Mouse (Mus musculus): Measurements from ENCODE around the gene Egfl6. TPM values are rescaled to one million over a fixed set of nuclear protein-coding genes. Genes with fewer than 3 reads are reported as not detected.

The Egfl6 gene
- polyA plus RNA-seq, 1 experiment from 2014 or later, result 68.7 TPM

DNA sequence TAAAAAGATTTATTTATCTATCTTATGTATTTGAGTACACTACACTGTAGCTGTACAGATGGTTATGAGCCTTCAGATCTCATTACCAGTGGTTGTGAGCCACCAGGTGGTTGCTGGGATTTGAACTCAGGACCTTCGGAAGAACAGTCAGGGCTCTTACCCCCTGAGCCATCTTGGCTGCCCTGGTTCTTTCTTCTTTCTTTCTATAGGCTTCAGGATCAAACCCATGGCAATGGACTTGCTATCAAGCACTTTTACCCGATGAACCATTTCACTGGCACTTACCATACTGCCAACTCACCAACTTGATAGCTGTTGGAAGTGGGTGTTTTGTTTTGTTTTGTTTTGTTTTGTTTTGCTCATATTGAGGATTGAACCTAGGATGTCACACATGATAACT lies 90.5 kb downstream of the Egfl6 start:
- Histone ChIP-seq H3K4me2 (replicated peaks; ENCODE audit: low read depth, low read length) (no peak overlapping the region), H3K9me3 (ENCODE audit: low read length) (no peaks in the 10 kb centered on the region), H3K4me3 (ENCODE audit: low read depth, low read length) (no peak overlapping the region), H3K27me3 (replicated peaks; ENCODE audit: insufficient read depth, low read length) (no peaks in the 10 kb centered on the region), H3K9ac (replicated peaks; ENCODE audit: low read depth) (no peak overlapping the region), H3K27ac (ENCODE audit: low read length) (no peak overlapping the region), H3K4me1 (ENCODE audit: insufficient read depth, low read depth, low read length) (no peaks in the 10 kb centered on the region), H3K36me3 (ENCODE audit: insufficient read depth, low read length) (no peaks in the 10 kb centered on the region)
- WGBS, result 93% methylated on average over 2 of the region's 2 CpGs
- DNase-seq (ENCODE audit: low spot score) (no peak), ATAC-seq (no peak)
- no peak for TF ChIP-seq CTCF (IDR thresholded peaks at IDR 0.05)
- no peak for TF ChIP-seq EP300 (IDR thresholded peaks at IDR 0.05)

DNA sequence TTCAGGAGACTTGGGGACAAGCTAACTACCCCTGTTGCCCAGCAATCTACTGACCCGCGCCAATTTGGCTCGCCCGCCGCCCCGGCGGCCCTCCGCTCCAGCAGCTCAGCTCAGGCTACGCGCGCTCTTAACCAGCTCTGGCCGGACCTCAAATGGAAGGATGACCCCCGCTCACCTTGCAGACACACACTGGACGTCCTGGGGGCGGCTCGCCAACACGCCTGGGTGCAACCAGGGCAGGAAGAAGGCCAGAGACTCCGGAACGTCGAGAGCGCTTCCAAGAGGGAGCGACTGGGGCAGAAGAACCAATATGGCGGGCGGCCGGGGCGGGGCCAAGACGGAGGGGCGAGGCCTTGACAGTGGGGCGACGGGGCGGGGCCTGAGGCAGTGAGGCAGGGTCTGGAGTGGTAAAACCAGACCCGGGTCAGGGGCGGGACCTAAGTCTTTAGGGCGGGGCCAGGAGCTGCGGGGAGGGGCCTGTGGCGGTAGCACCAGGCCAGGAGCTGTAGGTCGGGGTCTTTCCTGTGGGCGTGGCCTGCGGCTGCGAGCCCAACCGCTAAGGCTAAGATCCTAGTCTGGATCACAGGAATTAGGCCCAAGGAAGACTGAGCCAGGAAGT lies 106.0 kb downstream of the Egfl6 start, which contains the start of gene Rab9:
Gene Rab9 (minus strand): TSS at position 503 of the 619 bp plus-strand sequence.
- Histone ChIP-seq H3K9ac (replicated peaks; ENCODE audit: low read depth) (peak within 1 kb of the TSS; percentile 51), H3K36me3 (ENCODE audit: insufficient read depth, low read length) (no peaks in the 10 kb centered on the region), H3K9me3 (ENCODE audit: low read length) (no peaks in the 10 kb centered on the region), H3K4me1 (ENCODE audit: insufficient read depth, low read depth, low read length) (no peaks in the 10 kb centered on the region), H3K27ac (ENCODE audit: low read length) (peak within 1 kb of the TSS; percentile 86), H3K4me3 (ENCODE audit: low read depth, low read length) (peak within 1 kb of the TSS; percentile 59), H3K27me3 (replicated peaks; ENCODE audit: insufficient read depth, low read length) (no peaks in the 10 kb centered on the region), H3K4me2 (replicated peaks; ENCODE audit: low read depth, low read length) (peak within 1 kb of the TSS; percentile 55)
- WGBS, result 15% methylated on average over 35 of the region's 41 CpGs
- TF ChIP-seq EP300 (IDR thresholded peaks at IDR 0.05) (no peak), CTCF (IDR thresholded peaks at IDR 0.05) (no peak)
- peak; percentile 93 for DNase-seq (ENCODE audit: low spot score)
- peak; percentile 98 for ATAC-seq

DNA sequence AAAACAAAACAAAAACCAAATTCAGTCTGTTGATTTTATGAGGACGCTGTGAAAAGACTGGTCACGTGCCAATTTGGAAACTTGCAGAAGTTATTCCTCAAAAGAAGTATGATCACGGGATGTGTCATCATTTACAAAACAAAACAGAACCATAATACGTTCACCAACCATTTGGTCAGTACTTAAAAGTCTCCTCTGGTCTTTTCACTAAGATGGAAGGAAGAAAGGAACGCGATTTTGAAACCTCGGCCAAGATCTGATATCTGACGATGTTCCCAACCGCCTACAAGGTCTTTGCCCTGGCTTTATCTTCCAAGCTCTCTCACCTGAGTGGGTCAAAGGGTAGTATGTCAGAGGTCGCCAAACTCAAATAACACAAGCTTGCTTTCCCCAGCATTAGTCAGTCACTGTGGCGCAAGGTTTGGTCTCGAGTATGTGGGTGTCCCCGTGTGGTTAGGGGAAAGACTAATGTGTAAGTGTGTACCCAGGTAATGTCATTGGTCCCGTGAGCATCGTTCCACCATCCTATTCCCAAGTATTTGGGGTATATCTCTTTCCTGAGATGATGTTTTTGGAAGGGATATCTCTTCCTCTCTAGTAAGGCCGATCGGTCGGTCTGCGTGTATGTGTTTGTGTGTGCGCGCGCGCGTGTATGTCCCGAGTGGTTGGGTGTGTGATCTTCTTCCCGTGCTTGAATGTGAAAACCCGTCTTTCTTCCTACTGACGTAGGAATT lies 106.7 kb downstream of the Egfl6 start:
- ATAC-seq (peak; percentile 17), DNase-seq (ENCODE audit: low spot score) (peak; percentile 56)
- no peak for TF ChIP-seq CTCF (IDR thresholded peaks at IDR 0.05)
- no peak for TF ChIP-seq EP300 (IDR thresholded peaks at IDR 0.05)
- 15% methylated on average over 28 of the region's 28 CpGs for WGBS
- Histone ChIP-seq H3K27ac (ENCODE audit: low read length) (peak overlapping the region; percentile 86), H3K4me2 (replicated peaks; ENCODE audit: low read depth, low read length) (peak overlapping the region; percentile 55), H3K36me3 (ENCODE audit: insufficient read depth, low read length) (no peaks in the 10 kb centered on the region), H3K4me3 (ENCODE audit: low read depth, low read length) (peak overlapping the region; percentile 59), H3K9me3 (ENCODE audit: low read length) (no peaks in the 10 kb centered on the region), H3K4me1 (ENCODE audit: insufficient read depth, low read depth, low read length) (no peaks in the 10 kb centered on the region), H3K9ac (replicated peaks; ENCODE audit: low read depth) (peak overlapping the region; percentile 51), H3K27me3 (replicated peaks; ENCODE audit: insufficient read depth, low read length) (no peaks in the 10 kb centered on the region)

DNA sequence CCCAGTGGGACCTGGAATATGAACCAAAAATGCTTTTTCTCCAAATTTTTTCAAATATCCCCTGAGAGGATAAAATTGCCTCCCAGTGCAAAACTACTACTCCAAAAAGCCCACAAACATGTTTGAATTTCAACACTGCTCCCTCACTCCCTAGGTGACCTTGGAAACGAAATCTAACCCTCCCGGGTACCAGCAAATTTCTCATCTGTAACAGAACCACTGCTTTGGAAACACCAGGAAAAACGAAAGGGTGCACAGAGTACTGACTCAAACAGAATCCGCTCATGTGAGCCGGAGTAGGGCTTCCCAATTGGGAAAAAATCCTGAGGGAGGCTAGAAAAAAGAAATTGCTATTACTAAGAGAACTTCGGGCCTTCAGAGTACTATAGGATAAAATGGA lies 108.1 kb downstream of the Egfl6 start:
- DNase-seq (ENCODE audit: low spot score) (no peak), ATAC-seq (no peak)
- TF ChIP-seq CTCF (IDR thresholded peaks at IDR 0.05), result no peak
- no peak for TF ChIP-seq EP300 (IDR thresholded peaks at IDR 0.05)
- Histone ChIP-seq H3K9me3 (ENCODE audit: low read length) (no peaks in the 10 kb centered on the region), H3K4me3 (ENCODE audit: low read depth, low read length) (0 out of 2 replicates have a peak overlapping the region, but pooled peaks have one; percentile 2), H3K9ac (replicated peaks; ENCODE audit: low read depth) (no peak overlapping the region), H3K36me3 (ENCODE audit: insufficient read depth, low read length) (no peaks in the 10 kb centered on the region), H3K4me1 (ENCODE audit: insufficient read depth, low read depth, low read length) (no peaks in the 10 kb centered on the region), H3K4me2 (replicated peaks; ENCODE audit: low read depth, low read length) (peak overlapping the region; percentile 22; the same call in 1 of the 2 replicates), H3K27ac (ENCODE audit: low read length) (no peak overlapping the region), H3K27me3 (replicated peaks; ENCODE audit: insufficient read depth, low read length) (no peaks in the 10 kb centered on the region)
- WGBS, result 41% methylated on average over 6 of the region's 6 CpGs

Other genes with a start within 250 kb of the Egfl6 start
- gene Trappc2, start 145.1 kb downstream of the Egfl6 start, polyA plus RNA-seq (2015; fragmentation: Nextera tagmentation; extraction: Ambion mirVana), result 41.3 and 47.3 TPM in 2 replicates
- 6.1 and 6.6 TPM in 2 replicates for gene Ofd1, start 145.0 kb downstream of the Egfl6 start, polyA plus RNA-seq (2015; fragmentation: Nextera tagmentation; extraction: Ambion mirVana)
- 74.2 and 88.3 TPM in 2 replicates for gene Rab9, start 105.9 kb downstream of the Egfl6 start, polyA plus RNA-seq (2015; fragmentation: Nextera tagmentation; extraction: Ambion mirVana)
- gene Tceanc, start 67.2 kb downstream of the Egfl6 start, polyA plus RNA-seq (2015; fragmentation: Nextera tagmentation; extraction: Ambion mirVana), result 10.1 and 11.5 TPM in 2 replicates